Mouse (Mus musculus) embryonic facial prominence, embryonic 11.5 days (tissue): Measurements from ENCODE around the gene Pum1. TPM values are rescaled to one million over a fixed set of nuclear protein-coding genes. Genes with fewer than 3 reads are reported as not detected.

Source experiments
- ATAC-seq: fragments of 200-750 bp; cut with Nextera tagmentation; replicated peaks from 2 replicates; pipeline ENCODE4 v1.8.0; 2017; ENCODE audit warnings: low read depth; ENCODE audit not compliant: insufficient number of reproducible peaks, low FRiP score, low TSS enrichment
- DNase-seq: peaks from one replicate; pipeline ENCODE4 v3.0.0-alpha.2; 2015; ENCODE audit warnings: low spot score
- H3K27ac ChIP-seq: fragments of 300-500 bp; sonication (generic); replicated peaks from 2 replicates; pipeline ENCODE4 v1.5.1; 2014; ENCODE audit warnings: mild to moderate bottlenecking, low read depth, low read length, control low read depth
- H3K27me3 ChIP-seq: fragments of 300-500 bp; sonication (generic); 2 replicates; pipeline ENCODE4 v1.6.1; 2014; ENCODE audit warnings: mild to moderate bottlenecking, low read length, moderate library complexity, mixed read lengths; ENCODE audit not compliant: control insufficient read depth, insufficient read depth
- H3K36me3 ChIP-seq: fragments of 300-500 bp; sonication (generic); replicated peaks from 2 replicates; pipeline ENCODE4 v1.6.1; 2014; ENCODE audit warnings: low read depth, mild to moderate bottlenecking, low read length, moderate library complexity, mixed read lengths; ENCODE audit not compliant: control insufficient read depth, insufficient read depth
- H3K4me1 ChIP-seq: fragments of 300-500 bp; sonication (generic); 2 replicates; pipeline ENCODE4 v1.6.1; 2014; ENCODE audit warnings: low read length, mixed read lengths; ENCODE audit not compliant: control insufficient read depth, insufficient read depth
- H3K4me2 ChIP-seq: fragments of 300-500 bp; sonication (generic); 2 replicates; pipeline ENCODE4 v1.6.1; 2014; ENCODE audit warnings: low read depth, mild to moderate bottlenecking, control low read depth, low read length, moderate library complexity
- H3K4me3 ChIP-seq: fragments of 300-500 bp; sonication (generic); 2 replicates; pipeline ENCODE4 v1.5.1; 2014; ENCODE audit warnings: low read depth, low read length, control low read depth
- H3K9ac ChIP-seq: fragments of 300-500 bp; sonication (generic); replicated peaks from 2 replicates; pipeline ENCODE4 v1.6.1; 2014; ENCODE audit warnings: mild to moderate bottlenecking, control low read depth, low read length
- H3K9me3 ChIP-seq: fragments of 300-500 bp; sonication (generic); replicated peaks from 2 replicates; pipeline ENCODE4 v1.6.1; 2016; ENCODE audit warnings: mild to moderate bottlenecking, low read length, inconsistent platforms, mixed read lengths; ENCODE audit not compliant: control insufficient read depth
- WGBS: fragments of 180-500 bp; shearing (Covaris S2); extraction: QIAGEN DNeasy Blood & Tissue Kit; methylation state at CpG from one replicate; pipeline ENCODE4 v1.1.7; 2014; 5-methylcytosine and 5-hydroxymethylcytosine counted together
- polyA plus RNA-seq: library from polyadenylated mRNA; unstranded; fragments of >200 nt; fragmentation: Nextera tagmentation; extraction: Ambion mirVana; gene quantifications from 2 replicates; pipeline ENCODE4 v1.2.1, GENCODE M21; 2014

Gene Pum1
- polyA plus RNA-seq, 1 experiment from 2014 or later: 88.5 TPM

GRCm38 (mm10) chr4:130765399-130766160, 102.5 kb downstream of the Pum1 start:
- Histone ChIP-seq H3K4me1 (no peaks in the 10 kb centered on the region), H3K27me3 (no peaks in the 10 kb centered on the region), H3K4me2 (no peak overlapping the region), H3K9me3 (no peaks in the 10 kb centered on the region), H3K9ac (no peak overlapping the region), H3K4me3 (no peak overlapping the region), H3K27ac (no peak overlapping the region), H3K36me3 (peaks cover 7% of the 10 kb centered on the region)
- ATAC-seq (no peak), DNase-seq (no peak)
- WGBS: 93% methylated on average over 7 of the region's 7 CpGs

- ATAC-seq (no peak), DNase-seq (no peak)
- no peak overlapping the region for H3K4me3 ChIP-seq
- no peak overlapping the region for H3K4me2 ChIP-seq
- H3K9ac ChIP-seq: no peak overlapping the region
- no peaks in the 10 kb centered on the region for H3K27me3 ChIP-seq
- no peaks in the 10 kb centered on the region for H3K9me3 ChIP-seq
- no peaks in the 10 kb centered on the region for H3K4me1 ChIP-seq
- 95% methylated on average over 1 of the region's 2 CpGs for WGBS
- peaks cover 7% of the 10 kb centered on the region for H3K36me3 ChIP-seq
- no peak overlapping the region for H3K27ac ChIP-seq
Measured at GRCm38 (mm10) chr4:130766387-130766786, 103.3 kb downstream of the Pum1 start.

GRCm38 (mm10) chr4:130766926-130767325, 103.8 kb downstream of the Pum1 start:
- WGBS: 95% methylated on average over 4 of the region's 4 CpGs
- ATAC-seq (no peak), DNase-seq (no peak)
- H3K27me3 ChIP-seq: no peaks in the 10 kb centered on the region
- H3K27ac ChIP-seq: no peak overlapping the region
- H3K9me3 ChIP-seq: no peaks in the 10 kb centered on the region
- no peaks in the 10 kb centered on the region for H3K4me1 ChIP-seq
- H3K9ac ChIP-seq: no peak overlapping the region
- H3K4me2 ChIP-seq: no peak overlapping the region
- H3K36me3 ChIP-seq: peaks cover 11% of the 10 kb centered on the region
- no peak overlapping the region for H3K4me3 ChIP-seq

- Histone ChIP-seq H3K27ac (no peak overlapping the region), H3K36me3 (peaks cover 14% of the 10 kb centered on the region), H3K4me3 (no peak overlapping the region), H3K9ac (no peak overlapping the region), H3K4me2 (no peak overlapping the region), H3K27me3 (no peaks in the 10 kb centered on the region), H3K9me3 (no peaks in the 10 kb centered on the region), H3K4me1 (no peaks in the 10 kb centered on the region)
- DNase-seq (no peak), ATAC-seq (no peak)
- WGBS: 86% methylated on average over 4 of the region's 4 CpGs
Measured at GRCm38 (mm10) chr4:130773899-130774298, 110.8 kb downstream of the Pum1 start.

- Histone ChIP-seq H3K9ac (no peak overlapping the region), H3K27me3 (no peaks in the 10 kb centered on the region), H3K4me1 (no peaks in the 10 kb centered on the region), H3K9me3 (no peaks in the 10 kb centered on the region), H3K27ac (no peak overlapping the region), H3K4me2 (no peak overlapping the region), H3K36me3 (peaks cover 14% of the 10 kb centered on the region), H3K4me3 (no peak overlapping the region)
- WGBS: 94% methylated on average over 4 of the region's 4 CpGs
- ATAC-seq (no peak), DNase-seq (no peak)
Measured at GRCm38 (mm10) chr4:130774822-130775221, 111.7 kb downstream of the Pum1 start.

GRCm38 (mm10) chr4:130777647-130778046, 114.5 kb downstream of the Pum1 start:
- H3K4me1 ChIP-seq: no peaks in the 10 kb centered on the region
- 67% methylated on average over 10 of the region's 10 CpGs for WGBS
- H3K36me3 ChIP-seq: peaks cover 10% of the 10 kb centered on the region
- no peaks in the 10 kb centered on the region for H3K27me3 ChIP-seq
- H3K4me2 ChIP-seq: no peak overlapping the region
- ATAC-seq: no peak
- no peak overlapping the region for H3K27ac ChIP-seq
- no peak for DNase-seq
- H3K9ac ChIP-seq: no peak overlapping the region
- no peaks in the 10 kb centered on the region for H3K9me3 ChIP-seq
- no peak overlapping the region for H3K4me3 ChIP-seq

- WGBS: 86% methylated on average over 3 of the region's 3 CpGs
Measured at GRCm38 (mm10) chr4:130779037-130779436, 115.9 kb downstream of the Pum1 start.

GRCm38 (mm10) chr4:130782492-130782891, 119.4 kb downstream of the Pum1 start:
- no peaks in the 10 kb centered on the region for H3K27me3 ChIP-seq
- H3K4me1 ChIP-seq: no peaks in the 10 kb centered on the region
- H3K4me2 ChIP-seq: no peak overlapping the region
- no peaks in the 10 kb centered on the region; the same call in 1 of the 2 replicates for H3K36me3 ChIP-seq
- no peak for ATAC-seq
- H3K4me3 ChIP-seq: no peak overlapping the region
- no peaks in the 10 kb centered on the region for H3K9me3 ChIP-seq
- H3K27ac ChIP-seq: no peak overlapping the region
- no peak overlapping the region for H3K9ac ChIP-seq
- WGBS: 90% methylated on average over 2 of the region's 2 CpGs
- DNase-seq: no peak

More at GRCm38 (mm10) chr4:130779037-130779436, 115.9 kb downstream of the Pum1 start:
- Histone ChIP-seq H3K27ac (no peak overlapping the region), H3K27me3 (no peaks in the 10 kb centered on the region), H3K4me1 (no peaks in the 10 kb centered on the region), H3K9ac (no peak overlapping the region), H3K4me3 (no peak overlapping the region), H3K36me3 (peaks cover 8% of the 10 kb centered on the region), H3K4me2 (no peak overlapping the region), H3K9me3 (no peaks in the 10 kb centered on the region)
- ATAC-seq (no peak), DNase-seq (no peak)
